Mouse (Mus musculus): ENCODE results near the gene Utp6.

DNA sequence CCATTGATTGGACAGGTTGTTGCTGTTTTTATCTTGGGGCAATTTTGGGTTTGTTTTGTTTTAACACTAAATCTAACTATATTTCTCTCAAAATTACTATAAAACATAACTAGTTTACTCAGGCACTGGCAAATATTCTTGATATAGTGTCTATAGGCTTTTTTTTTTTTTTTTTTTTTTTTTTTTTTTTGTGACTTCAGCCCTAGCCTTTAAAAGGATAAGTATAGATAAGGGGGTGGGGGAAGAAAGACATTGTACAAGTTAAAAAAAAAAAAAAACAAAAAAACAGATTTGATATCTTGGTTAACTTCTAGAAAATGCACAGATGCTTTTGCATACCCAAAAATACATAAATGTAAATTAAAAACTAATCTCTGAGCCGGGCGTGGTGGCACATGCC, 27.9 kb upstream of the Utp6 start:
- TF ChIP-seq CTCF (IDR thresholded peaks at IDR 0.05; ENCODE audit: control insufficient read depth, insufficient read depth, low read length) (no peak), POLR2A (IDR thresholded peaks at IDR 0.05; ENCODE audit: borderline replicate concordance, control insufficient read depth, low read depth, low read length) (no peak)

All from bone marrow, adult 2 months (tissue).